Mouse (Mus musculus) midbrain, embryonic 15.5 days (tissue): ENCODE measurements around the gene Rnf111. TPM values are rescaled to one million over a fixed set of nuclear protein-coding genes. Genes with fewer than 3 reads are reported as not detected.
A peak's percentile ranks its signal among the peaks of the same experiment; 100 is the strongest.
"Not testable (repeated sequence)": the region's sequence is repeated elsewhere in the genome, so short reads cannot be mapped to it uniquely, and the experiment has no call there.

Experiments used
- ATAC-seq: fragments of 200-750 bp; cut with Nextera tagmentation; replicated peaks from 2 replicates; pipeline ENCODE4 v1.8.0; 2017; ENCODE audit warnings: moderate TSS enrichment
- H3K27ac ChIP-seq: fragments of 300-500 bp; sonication (generic); 2 replicates; pipeline ENCODE4 v1.5.1; 2015; ENCODE audit warnings: mild to moderate bottlenecking, inconsistent platforms
- H3K27me3 ChIP-seq: fragments of 300-500 bp; sonication (generic); replicated peaks from 2 replicates; pipeline ENCODE4 v1.6.1; 2015; ENCODE audit warnings: inconsistent platforms
- H3K36me3 ChIP-seq: fragments of 300-500 bp; sonication (generic); replicated peaks from 2 replicates; pipeline ENCODE4 v1.6.1; 2015; ENCODE audit warnings: inconsistent platforms
- H3K4me1 ChIP-seq: fragments of 300-500 bp; sonication (generic); 2 replicates; pipeline ENCODE4 v1.6.1; 2015; ENCODE audit warnings: inconsistent platforms
- H3K4me2 ChIP-seq: fragments of 300-500 bp; sonication (generic); 2 replicates; pipeline ENCODE4 v1.6.1; 2015; ENCODE audit warnings: inconsistent platforms, mild to moderate bottlenecking, moderate library complexity
- H3K4me3 ChIP-seq: fragments of 300-500 bp; sonication (generic); 2 replicates; pipeline ENCODE4 v1.5.1; 2015; ENCODE audit warnings: mild to moderate bottlenecking, inconsistent platforms
- H3K9ac ChIP-seq: fragments of 300-500 bp; sonication (generic); 2 replicates; pipeline ENCODE4 v1.6.1; 2015; ENCODE audit warnings: mild to moderate bottlenecking, inconsistent platforms
- H3K9me3 ChIP-seq: fragments of 300-500 bp; sonication (generic); 2 replicates; pipeline ENCODE4 v1.6.1; 2016; ENCODE audit warnings: inconsistent platforms
- WGBS: fragments of 180-500 bp; shearing (Covaris S2); methylation state at CpG from one replicate; pipeline ENCODE4 v1.1.7; 2015; ENCODE audit warnings: mixed read lengths; 5-methylcytosine and 5-hydroxymethylcytosine counted together
- polyA plus RNA-seq: library from polyadenylated mRNA; unstranded; fragments of >200 nt; fragmentation: Nextera tagmentation; extraction: Ambion mirVana; gene quantifications from 2 replicates; pipeline ENCODE4 v1.2.1, GENCODE M21; 2015

Gene Rnf111
- polyA plus RNA-seq, 1 experiment from 2014 or later: 38.3 TPM

GRCm38 (mm10) chr9:70487401-70487800 lies 16.1 kb downstream of the Rnf111 start:
- H3K4me3 ChIP-seq: no peak overlapping the region
- no peaks in the 10 kb centered on the region for H3K27me3 ChIP-seq
- H3K9ac ChIP-seq: no peak overlapping the region
- no peaks in the 10 kb centered on the region for H3K9me3 ChIP-seq
- H3K27ac ChIP-seq: no peak overlapping the region
- H3K36me3 ChIP-seq: no peaks in the 10 kb centered on the region
- ATAC-seq: no peak
- no peaks in the 10 kb centered on the region for H3K4me1 ChIP-seq
- H3K4me2 ChIP-seq: no peak overlapping the region
- WGBS: 60% methylated on average over 2 of the region's 2 CpGs

DNA sequence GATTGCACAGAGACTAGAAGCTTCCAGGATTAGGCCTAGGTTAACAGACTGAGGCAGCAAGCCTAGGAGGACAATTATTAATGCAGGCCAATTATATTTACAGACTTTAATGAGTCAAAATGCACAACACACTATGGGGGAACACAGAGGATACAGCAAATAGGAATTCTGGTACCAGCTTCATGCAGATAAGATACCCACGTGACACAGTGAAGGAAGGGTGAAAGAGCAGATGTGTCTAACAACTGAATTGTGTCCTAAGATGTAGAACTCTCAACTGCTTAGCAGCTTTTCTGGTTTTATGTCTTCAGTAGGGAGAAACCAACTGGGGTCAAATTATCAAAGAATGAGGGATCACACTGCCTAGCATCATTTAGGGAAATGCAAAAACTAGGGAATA lies 17.7 kb downstream of the Rnf111 start:
- H3K36me3 ChIP-seq: no peaks in the 10 kb centered on the region
- no peak for ATAC-seq
- H3K9me3 ChIP-seq: no peaks in the 10 kb centered on the region
- no peak overlapping the region for H3K9ac ChIP-seq
- WGBS: 84% methylated on average over 1 of the region's 1 CpGs
- H3K4me2 ChIP-seq: no peak overlapping the region
- H3K27ac ChIP-seq: no peak overlapping the region
- no peaks in the 10 kb centered on the region for H3K4me1 ChIP-seq
- no peaks in the 10 kb centered on the region for H3K27me3 ChIP-seq
- no peak overlapping the region for H3K4me3 ChIP-seq

DNA sequence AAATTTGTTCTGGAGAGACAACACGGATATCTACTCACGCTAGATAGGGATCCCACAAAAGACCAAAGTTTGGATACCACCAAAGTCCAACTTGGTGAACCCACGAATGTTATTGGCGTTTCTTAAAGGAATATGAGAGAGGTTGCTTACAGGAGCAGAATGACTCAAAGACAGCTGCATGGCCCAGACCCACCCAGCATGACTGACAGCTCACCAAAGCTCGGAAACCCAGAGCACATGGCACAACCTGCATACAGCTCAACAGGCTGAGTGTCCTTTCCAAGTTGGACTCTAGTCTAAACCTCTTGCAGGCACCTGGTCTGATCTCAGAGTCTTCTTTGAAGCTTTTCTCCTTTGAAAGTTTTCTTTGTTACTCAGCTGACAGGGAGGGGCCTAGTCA lies 20.0 kb downstream of the Rnf111 start:
- no peak for ATAC-seq
- Histone ChIP-seq H3K4me2 (no peak overlapping the region), H3K9ac (no peak overlapping the region), H3K9me3 (no peaks in the 10 kb centered on the region), H3K27me3 (no peaks in the 10 kb centered on the region), H3K36me3 (no peaks in the 10 kb centered on the region), H3K27ac (no peak overlapping the region), H3K4me3 (no peak overlapping the region), H3K4me1 (no peaks in the 10 kb centered on the region)
- 92% methylated on average over 5 of the region's 5 CpGs for WGBS

GRCm38 (mm10) chr9:70481872-70482271 lies 21.7 kb downstream of the Rnf111 start:
- Histone ChIP-seq H3K4me2 (no peak overlapping the region), H3K4me3 (no peak overlapping the region), H3K4me1 (no peaks in the 10 kb centered on the region), H3K9me3 (no peaks in the 10 kb centered on the region), H3K27me3 (no peaks in the 10 kb centered on the region), H3K36me3 (no peaks in the 10 kb centered on the region), H3K27ac (no peak overlapping the region), H3K9ac (no peak overlapping the region)
- no peak for ATAC-seq

DNA sequence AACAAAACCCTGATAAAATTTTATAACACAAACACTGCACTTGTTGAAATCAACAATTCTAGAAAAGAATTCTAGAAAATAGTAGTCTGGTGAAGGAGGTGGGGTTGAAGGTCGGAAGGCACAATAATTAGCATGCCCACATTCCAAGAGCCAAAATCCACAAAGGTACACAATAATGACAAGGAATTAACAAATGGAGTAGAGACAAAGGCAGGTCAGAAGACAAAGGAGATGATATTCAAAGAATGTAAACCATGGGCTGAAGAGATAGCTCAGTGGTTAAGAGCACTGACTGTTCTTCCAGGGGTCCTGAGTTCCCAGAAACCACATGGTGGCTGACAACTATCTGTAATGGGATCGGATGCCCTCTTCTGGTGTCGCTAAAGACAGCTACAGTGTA lies 26.3 kb downstream of the Rnf111 start:
- Histone ChIP-seq H3K4me1 (no peaks in the 10 kb centered on the region), H3K36me3 (peaks cover 7% of the 10 kb centered on the region), H3K27ac (no peak overlapping the region), H3K9ac (no peak overlapping the region), H3K9me3 (no peaks in the 10 kb centered on the region), H3K4me3 (no peak overlapping the region), H3K4me2 (no peak overlapping the region), H3K27me3 (no peaks in the 10 kb centered on the region)
- no peak for ATAC-seq
- WGBS: 89% methylated on average over 3 of the region's 3 CpGs

- H3K4me3 ChIP-seq: no peak overlapping the region
- no peak overlapping the region for H3K9ac ChIP-seq
- no peaks in the 10 kb centered on the region for H3K4me1 ChIP-seq
- H3K36me3 ChIP-seq: peaks cover 7% of the 10 kb centered on the region
- H3K27me3 ChIP-seq: no peaks in the 10 kb centered on the region
- no peak overlapping the region for H3K27ac ChIP-seq
- no peak overlapping the region for H3K4me2 ChIP-seq
- 98% methylated on average over 9 of the region's 9 CpGs for WGBS
- H3K9me3 ChIP-seq: no peaks in the 10 kb centered on the region
- ATAC-seq: no peak
Observed at GRCm38 (mm10) chr9:70475777-70476270, 27.7 kb downstream of the Rnf111 start.

DNA sequence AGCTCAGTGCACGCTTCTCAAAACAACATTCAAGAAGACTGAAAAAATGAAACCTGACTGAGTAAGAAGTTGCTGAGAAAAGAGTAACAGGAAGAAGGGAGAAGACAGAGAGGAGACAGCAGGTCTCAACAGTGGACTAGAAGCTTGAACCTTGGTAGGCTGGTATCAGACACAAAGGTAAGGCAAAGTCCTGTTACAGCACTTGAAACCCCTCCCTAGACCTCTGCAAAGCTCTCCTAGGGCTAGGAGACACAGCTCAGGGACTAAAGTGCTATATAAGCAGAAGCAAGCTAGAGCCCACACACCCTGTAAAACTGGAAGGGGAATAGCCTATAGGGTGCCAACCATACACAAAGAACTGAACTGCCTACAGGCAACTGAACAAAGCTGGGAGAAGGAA lies 30.1 kb downstream of the Rnf111 start:
- WGBS: 97% methylated on average over 1 of the region's 1 CpGs
- H3K36me3 ChIP-seq: peaks cover 7% of the 10 kb centered on the region
- ATAC-seq: no peak

GRCm38 (mm10) chr9:70463091-70463490 lies 40.4 kb downstream of the Rnf111 start:
- H3K9ac ChIP-seq, H3K9me3 ChIP-seq, H3K4me2 ChIP-seq, H3K4me3 ChIP-seq, H3K27me3 ChIP-seq, H3K4me1 ChIP-seq, ATAC-seq, H3K27ac ChIP-seq, H3K36me3 ChIP-seq: not testable (repeated sequence)
- WGBS: 98% methylated on average over 13 of the region's 13 CpGs

More for the DNA sequence above, 30.1 kb downstream of the Rnf111 start:
- no peaks in the 10 kb centered on the region for H3K27me3 ChIP-seq
- H3K9me3 ChIP-seq: no peaks in the 10 kb centered on the region
- no peak overlapping the region for H3K27ac ChIP-seq
- no peak overlapping the region for H3K9ac ChIP-seq
- H3K4me3 ChIP-seq: no peak overlapping the region
- H3K4me2 ChIP-seq: no peak overlapping the region
- no peaks in the 10 kb centered on the region for H3K4me1 ChIP-seq

GRCm38 (mm10) chr9:70452371-70452770 lies 51.2 kb downstream of the Rnf111 start:
- Histone ChIP-seq H3K4me1 (no peaks in the 10 kb centered on the region), H3K36me3 (peaks cover 20% of the 10 kb centered on the region), H3K27me3 (no peaks in the 10 kb centered on the region), H3K9ac (no peak overlapping the region), H3K4me3 (no peak overlapping the region), H3K27ac (no peak overlapping the region), H3K4me2 (no peak overlapping the region), H3K9me3 (no peaks in the 10 kb centered on the region)
- 97% methylated on average over 2 of the region's 2 CpGs for WGBS
- ATAC-seq: no peak

DNA sequence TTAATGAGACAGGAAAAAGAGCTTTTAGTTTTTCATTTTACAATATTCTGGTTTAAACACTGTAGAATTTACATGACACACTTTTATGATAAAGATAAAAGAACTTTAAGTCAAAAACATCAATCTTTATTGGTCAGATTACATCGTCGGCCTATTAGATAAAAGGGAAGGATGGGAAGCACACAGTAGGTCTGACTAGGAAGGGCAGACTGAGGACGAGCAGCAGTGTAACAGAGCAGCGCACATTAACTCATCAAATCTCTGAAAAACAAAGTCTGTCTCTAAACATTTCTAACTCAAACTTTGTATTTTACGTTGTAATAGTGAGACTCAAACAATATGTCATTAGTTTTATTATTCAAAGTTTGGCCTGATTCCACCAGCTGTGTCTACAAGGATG lies 54.5 kb downstream of the Rnf111 start:
- peaks cover 13% of the 10 kb centered on the region for H3K36me3 ChIP-seq
- no peak overlapping the region for H3K4me2 ChIP-seq
- no peaks in the 10 kb centered on the region for H3K9me3 ChIP-seq
- no peak overlapping the region for H3K27ac ChIP-seq
- WGBS: 93% methylated on average over 5 of the region's 5 CpGs
- H3K27me3 ChIP-seq: no peaks in the 10 kb centered on the region
- no peak for ATAC-seq
- no peaks in the 10 kb centered on the region for H3K4me1 ChIP-seq
- no peak overlapping the region for H3K9ac ChIP-seq
- no peak overlapping the region for H3K4me3 ChIP-seq

DNA sequence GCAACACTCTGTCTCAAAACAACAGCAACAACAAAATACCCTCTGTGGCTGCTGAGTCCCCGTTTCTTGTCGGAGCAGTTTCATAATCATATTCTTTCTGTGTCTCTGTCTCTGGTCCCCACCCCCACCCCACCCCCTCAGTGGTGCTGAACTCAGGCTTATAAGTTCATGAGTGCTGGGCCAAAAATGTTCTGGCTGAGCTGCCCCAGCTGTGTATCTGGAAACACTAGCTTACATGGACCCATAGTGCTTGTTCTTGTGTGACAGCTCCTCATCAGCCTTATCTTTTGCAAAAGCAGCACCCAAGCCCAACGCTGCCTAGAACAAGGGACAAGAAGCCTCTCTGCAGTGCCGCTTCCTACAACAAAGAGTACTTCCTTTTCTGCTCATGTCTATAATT lies 63.6 kb downstream of the Rnf111 start:
- Histone ChIP-seq H3K4me2 (no peak overlapping the region), H3K9me3 (no peaks in the 10 kb centered on the region), H3K4me1 (no peaks in the 10 kb centered on the region), H3K27ac (no peak overlapping the region), H3K27me3 (no peaks in the 10 kb centered on the region), H3K9ac (no peak overlapping the region), H3K36me3 (peaks cover 48% of the 10 kb centered on the region), H3K4me3 (no peak overlapping the region)
- no peak for ATAC-seq
- 92% methylated on average over 4 of the region's 4 CpGs for WGBS

DNA sequence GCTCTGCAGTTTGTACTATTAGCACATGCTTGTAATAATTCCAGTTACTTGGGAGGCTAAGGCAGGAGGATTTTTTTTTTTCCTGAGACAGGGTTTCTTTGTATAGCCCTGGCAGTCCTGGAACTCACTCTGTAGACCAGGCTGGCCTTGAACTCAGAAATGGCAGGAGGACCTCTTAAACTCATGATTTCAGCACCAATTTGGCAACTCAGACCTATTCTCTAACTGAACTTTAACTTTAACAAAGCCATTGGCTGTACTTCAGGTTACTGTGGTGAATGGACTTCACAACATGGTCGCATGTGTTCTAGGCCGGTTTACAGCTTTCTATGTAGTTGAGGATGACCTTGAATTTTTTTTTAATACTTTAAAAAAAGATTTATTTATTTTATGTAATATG lies 80.9 kb downstream of the Rnf111 start:
- WGBS: 94% methylated on average over 2 of the region's 2 CpGs
- peaks cover 17% of the 10 kb centered on the region; the same call in 1 of the 2 replicates for H3K36me3 ChIP-seq
- no peak overlapping the region for H3K4me3 ChIP-seq
- H3K9ac ChIP-seq: no peak overlapping the region
- no peak overlapping the region for H3K4me2 ChIP-seq
- no peak overlapping the region for H3K27ac ChIP-seq
- H3K4me1 ChIP-seq: peaks cover 8% of the 10 kb centered on the region
- no peaks in the 10 kb centered on the region for H3K9me3 ChIP-seq
- no peak for ATAC-seq
- no peaks in the 10 kb centered on the region for H3K27me3 ChIP-seq

DNA sequence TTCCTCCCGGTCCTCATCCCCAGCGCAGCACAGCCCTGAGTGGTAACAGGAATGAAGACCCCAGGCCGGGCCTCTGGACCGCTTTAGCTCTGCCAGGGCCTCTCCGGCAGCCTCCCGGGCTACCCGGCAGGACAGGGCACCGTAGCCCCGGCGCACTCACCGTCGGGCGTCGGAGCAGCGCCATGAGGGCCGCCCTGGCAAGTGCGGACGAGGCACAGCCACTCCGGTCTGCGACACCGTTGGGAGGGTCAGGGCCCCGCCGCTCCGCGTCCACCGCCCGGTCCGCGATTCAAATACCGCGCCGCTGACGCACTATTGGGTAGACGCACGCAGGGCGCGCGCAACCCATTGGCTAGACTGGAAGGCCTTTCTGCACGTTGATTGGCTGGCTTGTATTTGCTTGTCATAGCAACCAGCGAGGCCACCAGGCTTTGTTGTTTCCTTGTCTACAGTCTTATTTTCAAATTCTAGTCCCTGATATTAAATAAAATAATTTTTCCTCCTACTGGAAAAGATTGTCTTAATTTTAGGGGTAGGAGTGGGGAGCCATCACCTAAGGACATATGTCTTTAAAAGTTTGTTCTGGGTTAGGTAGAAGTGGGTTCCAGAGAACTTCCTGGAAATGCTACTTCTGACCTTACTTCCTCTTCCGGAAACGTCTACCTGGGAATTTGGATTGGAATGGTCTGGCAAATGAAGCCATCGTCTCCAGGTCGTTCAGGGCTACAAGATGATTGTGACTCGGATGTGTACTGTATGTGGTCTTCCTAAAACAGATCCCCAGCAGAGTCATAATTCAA lies 82.1 kb downstream of the Rnf111 start, which contains the start of gene Ccnb2:
Ccnb2 (minus strand) TSS at position 291 of the 800 bp plus-strand sequence.
- Histone ChIP-seq H3K4me1 (peaks cover 8% of the 10 kb centered on the region), H3K27ac (no peak within 1 kb of the TSS), H3K27me3 (no peaks in the 10 kb centered on the region), H3K9ac (no peak within 1 kb of the TSS), H3K4me3 (peak within 1 kb of the TSS; percentile 49), H3K9me3 (no peaks in the 10 kb centered on the region), H3K4me2 (peak within 1 kb of the TSS; percentile 99), H3K36me3 (peaks cover 10% of the 10 kb centered on the region; the same call in 1 of the 2 replicates)
- peak; percentile 97 for ATAC-seq
- WGBS: 4% methylated on average over 45 of the region's 45 CpGs
